Mouse (Mus musculus) limb, embryonic 10.5 days (tissue): ENCODE data around the gene Naa40. TPM values are rescaled to one million over a fixed set of nuclear protein-coding genes. Genes with fewer than 3 reads are reported as not detected.
A peak's percentile ranks its signal among the peaks of the same experiment; 100 is the strongest.

Source experiments
- DNase-seq: peaks from one replicate; pipeline ENCODE4 v3.0.0-alpha.2; 2017; ENCODE audit warnings: low spot score
- H3K27ac ChIP-seq: fragments of 300-500 bp; sonication (generic); 2 replicates; pipeline ENCODE4 v1.5.1; 2016; ENCODE audit warnings: mild to moderate bottlenecking
- H3K27me3 ChIP-seq: fragments of 300-500 bp; sonication (generic); 2 replicates; pipeline ENCODE4 v1.6.1; 2016; ENCODE audit warnings: low read depth, mild to moderate bottlenecking; ENCODE audit not compliant: poor library complexity, severe bottlenecking
- H3K36me3 ChIP-seq: fragments of 300-500 bp; sonication (generic); 2 replicates; pipeline ENCODE4 v1.6.1; 2016; ENCODE audit warnings: mild to moderate bottlenecking, moderate library complexity
- H3K4me1 ChIP-seq: fragments of 300-500 bp; sonication (generic); 2 replicates; pipeline ENCODE4 v1.6.1; 2016
- H3K4me3 ChIP-seq: fragments of 300-500 bp; sonication (generic); 2 replicates; pipeline ENCODE4 v1.5.1; 2016; ENCODE audit warnings: mild to moderate bottlenecking, moderate library complexity
- H3K9me3 ChIP-seq: fragments of 300-500 bp; sonication (generic); replicated peaks from 2 replicates; pipeline ENCODE4 v1.6.1; 2016; ENCODE audit warnings: mild to moderate bottlenecking
- WGBS: fragments of 180-500 bp; shearing (Covaris S2); methylation state at CpG from one replicate; pipeline ENCODE4 v1.1.7; 2016; 5-methylcytosine and 5-hydroxymethylcytosine counted together
- polyA plus RNA-seq: library from polyadenylated mRNA; unstranded; fragments of >200 nt; fragmentation: Nextera tagmentation; extraction: Ambion mirVana; gene quantifications from 2 replicates; pipeline ENCODE4 v1.2.1, GENCODE M21; 2016

Gene Naa40
- polyA plus RNA-seq, 1 experiment from 2014 or later: 92.4 TPM

DNA sequence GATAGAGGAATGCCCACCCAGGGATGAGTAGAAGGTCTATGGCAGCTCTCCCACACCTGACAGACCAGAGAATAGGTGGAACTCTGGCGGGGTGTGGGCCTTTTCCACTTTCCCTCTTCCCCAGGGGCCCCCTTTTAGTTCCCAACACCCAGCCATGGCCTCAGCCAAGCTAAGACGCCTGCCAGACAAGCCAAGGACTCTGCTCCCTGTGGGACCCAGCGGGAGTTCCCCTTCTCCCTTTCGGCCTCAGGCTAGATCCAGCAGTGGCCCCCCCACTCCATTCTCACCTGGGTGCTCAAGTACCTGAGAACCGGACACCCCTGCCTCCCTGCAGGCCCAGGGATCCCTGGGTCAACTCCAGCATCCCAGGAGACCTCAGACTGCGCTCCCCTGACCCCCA lies 18.8 kb downstream of the Naa40 start:
- no peaks in the 10 kb centered on the region for H3K9me3 ChIP-seq
- H3K27me3 ChIP-seq: no peaks in the 10 kb centered on the region
- H3K27ac ChIP-seq: no peak overlapping the region
- no peak for DNase-seq
- no peak overlapping the region for H3K4me3 ChIP-seq
- 91% methylated on average over 6 of the region's 6 CpGs for WGBS
- peaks cover 9% of the 10 kb centered on the region for H3K4me1 ChIP-seq
- H3K36me3 ChIP-seq: peaks cover 30% of the 10 kb centered on the region

- Histone ChIP-seq H3K27ac (no peak overlapping the region), H3K4me3 (no peak overlapping the region), H3K4me1 (peaks cover 26% of the 10 kb centered on the region), H3K27me3 (no peaks in the 10 kb centered on the region), H3K9me3 (no peaks in the 10 kb centered on the region), H3K36me3 (peaks cover 35% of the 10 kb centered on the region)
- DNase-seq: no peak
- 95% methylated on average over 5 of the region's 5 CpGs for WGBS
Observed at GRCm38 (mm10) chr19:7218753-7219152, 22.2 kb downstream of the Naa40 start.

GRCm38 (mm10) chr19:7217926-7218267 lies 23.1 kb downstream of the Naa40 start:
- peaks cover 44% of the 10 kb centered on the region for H3K36me3 ChIP-seq
- DNase-seq: no peak
- peak overlapping the region; percentile 92; the same call in 1 of the 2 replicates for H3K27ac ChIP-seq
- H3K27me3 ChIP-seq: no peaks in the 10 kb centered on the region
- H3K4me1 ChIP-seq: peaks cover 26% of the 10 kb centered on the region
- H3K4me3 ChIP-seq: peak overlapping the region; percentile 93
- WGBS: 15% methylated on average over 6 of the region's 6 CpGs
- no peaks in the 10 kb centered on the region for H3K9me3 ChIP-seq

DNA sequence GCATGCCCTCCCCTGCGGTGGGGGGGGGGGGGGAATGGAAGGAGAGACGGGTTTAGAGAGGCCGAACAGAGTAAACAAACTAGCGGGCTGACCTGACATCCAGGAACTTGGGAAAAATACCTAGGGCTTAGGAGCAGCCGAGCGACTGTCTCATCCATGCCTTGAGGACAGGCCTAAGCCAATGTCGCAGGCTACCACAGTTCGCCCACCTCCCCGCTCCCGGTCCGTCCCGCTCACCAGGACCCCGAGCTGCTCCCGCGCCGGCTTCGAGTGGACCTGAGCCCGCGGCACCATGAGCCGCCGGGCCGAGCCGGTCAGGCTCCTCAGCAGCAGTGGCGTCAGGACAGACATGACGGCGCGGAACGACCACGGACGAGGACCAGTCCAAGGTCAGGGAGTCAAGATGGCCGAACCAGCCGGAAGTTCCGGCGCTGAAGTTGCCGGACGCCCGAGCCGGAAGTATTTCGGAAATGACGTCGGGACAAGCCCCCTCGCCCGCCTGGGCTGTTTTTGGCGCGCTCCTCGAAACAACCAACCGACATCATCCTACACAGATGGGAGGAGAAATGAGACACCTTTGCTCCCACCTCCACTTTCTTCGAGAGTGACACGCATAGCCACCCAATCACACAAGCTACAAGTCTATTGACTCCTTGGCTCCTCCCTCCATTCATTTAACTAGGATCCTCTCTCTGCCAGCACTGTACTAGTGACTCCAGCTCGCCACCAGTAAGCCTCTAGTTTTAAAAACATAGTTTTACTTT lies 23.6 kb downstream of the Naa40 start, which contains the start of gene Cox8a:
Gene Cox8a, minus strand, starts transcription at position 455 of the 764 bp plus-strand sequence.
- under 1% methylated on average over 50 of the region's 50 CpGs for WGBS

GRCm38 (mm10) chr19:7214484-7214883 lies 26.5 kb downstream of the Naa40 start:
- H3K4me1 ChIP-seq: peaks cover 26% of the 10 kb centered on the region
- WGBS: 92% methylated on average over 5 of the region's 5 CpGs
- H3K36me3 ChIP-seq: peaks cover 58% of the 10 kb centered on the region
- no peaks in the 10 kb centered on the region for H3K27me3 ChIP-seq
- H3K27ac ChIP-seq: no peak overlapping the region
- DNase-seq: no peak
- no peaks in the 10 kb centered on the region for H3K9me3 ChIP-seq
- H3K4me3 ChIP-seq: no peak overlapping the region

More for the DNA sequence above, 23.6 kb downstream of the Naa40 start, which contains the start of gene Cox8a:
- peak; percentile 98 for DNase-seq
- H3K4me1 ChIP-seq: peaks cover 26% of the 10 kb centered on the region
- peaks cover 47% of the 10 kb centered on the region for H3K36me3 ChIP-seq
- H3K9me3 ChIP-seq: no peaks in the 10 kb centered on the region
- H3K27ac ChIP-seq: peak within 1 kb of the TSS; percentile 92
- no peaks in the 10 kb centered on the region for H3K27me3 ChIP-seq
- peak within 1 kb of the TSS; percentile 93 for H3K4me3 ChIP-seq

GRCm38 (mm10) chr19:7213010-7213409 lies 28.0 kb downstream of the Naa40 start:
- H3K36me3 ChIP-seq: peaks cover 58% of the 10 kb centered on the region
- H3K27ac ChIP-seq: no peak overlapping the region
- no peaks in the 10 kb centered on the region for H3K27me3 ChIP-seq
- peaks cover 20% of the 10 kb centered on the region for H3K4me1 ChIP-seq
- no peaks in the 10 kb centered on the region for H3K9me3 ChIP-seq
- no peak overlapping the region for H3K4me3 ChIP-seq
- WGBS: 94% methylated on average over 3 of the region's 3 CpGs
- DNase-seq: no peak

- no peak for DNase-seq
- Histone ChIP-seq H3K36me3 (peaks cover 58% of the 10 kb centered on the region), H3K4me1 (peaks cover 17% of the 10 kb centered on the region), H3K27me3 (no peaks in the 10 kb centered on the region), H3K4me3 (no peak overlapping the region), H3K27ac (no peak overlapping the region), H3K9me3 (no peaks in the 10 kb centered on the region)
- 88% methylated on average over 1 of the region's 1 CpGs for WGBS
Observed at GRCm38 (mm10) chr19:7212216-7212615, 28.8 kb downstream of the Naa40 start.

- Histone ChIP-seq H3K36me3 (peaks cover 43% of the 10 kb centered on the region), H3K27ac (no peak overlapping the region), H3K4me3 (no peak overlapping the region), H3K27me3 (no peaks in the 10 kb centered on the region), H3K9me3 (no peaks in the 10 kb centered on the region), H3K4me1 (peaks cover 14% of the 10 kb centered on the region)
- no peak for DNase-seq
- WGBS: 94% methylated on average over 7 of the region's 7 CpGs
Observed at GRCm38 (mm10) chr19:7209907-7210646, 30.9 kb downstream of the Naa40 start.

DNA sequence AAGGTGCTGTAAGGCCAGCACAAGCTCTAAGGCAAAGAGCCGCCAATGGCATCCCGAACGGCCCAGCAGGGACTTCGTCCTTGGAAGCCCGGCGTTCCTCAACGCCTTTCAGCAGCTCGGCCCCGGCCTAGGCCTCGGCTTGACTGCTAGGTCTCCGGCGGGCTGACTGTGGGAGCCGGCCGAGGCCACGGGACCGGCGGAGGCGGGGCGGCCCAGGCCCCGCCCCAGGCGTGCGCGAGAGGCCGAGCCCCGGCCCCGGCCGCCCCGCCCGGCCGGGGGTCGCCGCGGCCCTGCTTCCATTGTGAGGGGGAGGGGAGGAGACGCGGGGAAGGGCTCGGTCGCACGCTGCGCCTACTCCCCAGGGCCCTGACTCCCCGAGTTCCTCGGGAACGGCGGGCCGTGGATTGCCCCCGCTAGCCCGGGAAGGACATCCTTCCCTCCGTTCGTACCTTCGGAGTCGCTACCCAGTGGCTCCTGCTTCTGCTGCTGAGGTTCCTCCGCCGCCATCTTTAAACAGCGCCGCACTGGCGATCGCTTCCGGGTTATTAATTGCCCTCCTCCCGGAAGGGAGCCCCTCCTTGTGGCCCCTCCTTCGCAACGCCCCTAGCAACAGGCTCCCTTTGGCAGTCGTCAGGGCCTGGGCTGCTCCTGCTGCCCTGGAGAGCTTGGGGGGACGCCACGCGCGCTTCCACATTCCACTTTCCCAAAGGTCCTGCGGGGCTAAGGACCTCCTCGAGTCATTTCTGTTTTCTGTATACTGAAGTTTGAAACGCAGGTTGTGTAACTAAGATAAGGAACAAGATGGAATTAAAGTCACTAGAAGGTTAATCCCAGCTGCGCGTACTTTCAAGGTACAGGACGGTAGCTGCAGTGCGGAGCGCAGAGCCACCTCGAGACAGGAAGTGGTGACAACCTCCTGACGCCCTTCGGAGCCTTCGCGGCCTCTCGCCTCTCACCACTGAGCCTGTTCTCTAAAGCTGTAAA lies 34.9 kb downstream of the Naa40 start, which contains the start of gene Otub1:
Gene Otub1, minus strand, starts transcription at position 564 of the 984 bp plus-strand sequence.
- Histone ChIP-seq H3K36me3 (peaks cover 39% of the 10 kb centered on the region), H3K4me1 (peaks cover 34% of the 10 kb centered on the region), H3K27me3 (no peaks in the 10 kb centered on the region), H3K4me3 (peak within 1 kb of the TSS; percentile 90), H3K9me3 (no peaks in the 10 kb centered on the region), H3K27ac (peak within 1 kb of the TSS; percentile 98)
- DNase-seq: peak; percentile 98
- WGBS: under 1% methylated on average over 75 of the region's 79 CpGs

DNA sequence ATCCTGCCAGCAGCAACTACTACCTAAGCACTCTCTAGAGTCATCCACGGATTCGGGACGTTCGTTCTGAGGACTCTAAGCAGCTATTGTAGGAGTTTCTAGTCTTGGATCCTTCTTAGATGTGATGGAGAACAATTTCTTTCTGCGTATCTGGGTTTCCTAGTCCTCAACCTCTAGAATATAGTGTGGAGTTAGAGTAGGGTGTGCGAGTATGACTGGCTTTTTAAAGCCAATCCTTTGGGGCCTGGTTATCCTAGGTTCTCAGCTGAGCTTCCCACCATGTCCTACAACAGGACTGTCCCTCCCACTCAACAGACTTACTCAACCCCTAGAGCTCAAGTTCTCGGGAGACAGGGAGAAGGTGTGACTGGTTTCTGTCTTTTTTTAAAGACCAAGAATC lies 35.7 kb downstream of the Naa40 start:
- 40% methylated on average over 7 of the region's 7 CpGs for WGBS
- peak overlapping the region; percentile 90 for H3K4me3 ChIP-seq
- no peak for DNase-seq
- H3K36me3 ChIP-seq: peaks cover 44% of the 10 kb centered on the region
- H3K27ac ChIP-seq: peak overlapping the region; percentile 98
- H3K4me1 ChIP-seq: peaks cover 34% of the 10 kb centered on the region
- H3K27me3 ChIP-seq: no peaks in the 10 kb centered on the region
- H3K9me3 ChIP-seq: no peaks in the 10 kb centered on the region

- WGBS: 77% methylated on average over 2 of the region's 2 CpGs
- no peak overlapping the region for H3K27ac ChIP-seq
Observed at GRCm38 (mm10) chr19:7204898-7205297, 36.1 kb downstream of the Naa40 start.

GRCm38 (mm10) chr19:7200427-7200826 lies 40.6 kb downstream of the Naa40 start:
- Histone ChIP-seq H3K9me3 (no peaks in the 10 kb centered on the region), H3K4me1 (peaks cover 55% of the 10 kb centered on the region), H3K36me3 (peaks cover 75% of the 10 kb centered on the region), H3K27me3 (no peaks in the 10 kb centered on the region), H3K27ac (no peak overlapping the region), H3K4me3 (no peak overlapping the region)
- DNase-seq: no peak
- 74% methylated on average over 1 of the region's 1 CpGs for WGBS

More at GRCm38 (mm10) chr19:7204898-7205297, 36.1 kb downstream of the Naa40 start:
- peaks cover 34% of the 10 kb centered on the region for H3K4me1 ChIP-seq
- H3K36me3 ChIP-seq: peaks cover 46% of the 10 kb centered on the region
- no peaks in the 10 kb centered on the region for H3K9me3 ChIP-seq
- no peaks in the 10 kb centered on the region for H3K27me3 ChIP-seq
- DNase-seq: no peak
- peak overlapping the region; percentile 90 for H3K4me3 ChIP-seq
